Mouse (Mus musculus) embryonic facial prominence, embryonic 11.5 days (tissue): Measurements from ENCODE around the gene Lat2. TPM values are rescaled to one million over a fixed set of nuclear protein-coding genes. Genes with fewer than 3 reads are reported as not detected.
"Not testable (repeated sequence)": the region's sequence is repeated elsewhere in the genome, so short reads cannot be mapped to it uniquely, and the experiment has no call there.

ENCODE experiments used
- ATAC-seq: fragments of 200-750 bp; cut with Nextera tagmentation; replicated peaks from 2 replicates; pipeline ENCODE4 v1.8.0; 2017; ENCODE audit warnings: low read depth; ENCODE audit not compliant: insufficient number of reproducible peaks, low FRiP score, low TSS enrichment
- DNase-seq: peaks from one replicate; pipeline ENCODE4 v3.0.0-alpha.2; 2015; ENCODE audit warnings: low spot score
- H3K27ac ChIP-seq: fragments of 300-500 bp; sonication (generic); replicated peaks from 2 replicates; pipeline ENCODE4 v1.5.1; 2014; ENCODE audit warnings: mild to moderate bottlenecking, low read depth, low read length, control low read depth
- H3K27me3 ChIP-seq: fragments of 300-500 bp; sonication (generic); 2 replicates; pipeline ENCODE4 v1.6.1; 2014; ENCODE audit warnings: mild to moderate bottlenecking, low read length, moderate library complexity, mixed read lengths; ENCODE audit not compliant: control insufficient read depth, insufficient read depth
- H3K36me3 ChIP-seq: fragments of 300-500 bp; sonication (generic); replicated peaks from 2 replicates; pipeline ENCODE4 v1.6.1; 2014; ENCODE audit warnings: low read depth, mild to moderate bottlenecking, low read length, moderate library complexity, mixed read lengths; ENCODE audit not compliant: control insufficient read depth, insufficient read depth
- H3K4me1 ChIP-seq: fragments of 300-500 bp; sonication (generic); 2 replicates; pipeline ENCODE4 v1.6.1; 2014; ENCODE audit warnings: low read length, mixed read lengths; ENCODE audit not compliant: control insufficient read depth, insufficient read depth
- H3K4me2 ChIP-seq: fragments of 300-500 bp; sonication (generic); 2 replicates; pipeline ENCODE4 v1.6.1; 2014; ENCODE audit warnings: low read depth, mild to moderate bottlenecking, control low read depth, low read length, moderate library complexity
- H3K4me3 ChIP-seq: fragments of 300-500 bp; sonication (generic); 2 replicates; pipeline ENCODE4 v1.5.1; 2014; ENCODE audit warnings: low read depth, low read length, control low read depth
- H3K9ac ChIP-seq: fragments of 300-500 bp; sonication (generic); replicated peaks from 2 replicates; pipeline ENCODE4 v1.6.1; 2014; ENCODE audit warnings: mild to moderate bottlenecking, control low read depth, low read length
- H3K9me3 ChIP-seq: fragments of 300-500 bp; sonication (generic); replicated peaks from 2 replicates; pipeline ENCODE4 v1.6.1; 2016; ENCODE audit warnings: mild to moderate bottlenecking, low read length, inconsistent platforms, mixed read lengths; ENCODE audit not compliant: control insufficient read depth
- WGBS: fragments of 180-500 bp; shearing (Covaris S2); extraction: QIAGEN DNeasy Blood & Tissue Kit; methylation state at CpG from one replicate; pipeline ENCODE4 v1.1.7; 2014; 5-methylcytosine and 5-hydroxymethylcytosine counted together
- polyA plus RNA-seq: library from polyadenylated mRNA; unstranded; fragments of >200 nt; fragmentation: Nextera tagmentation; extraction: Ambion mirVana; gene quantifications from 2 replicates; pipeline ENCODE4 v1.2.1, GENCODE M21; 2014

Lat2 gene
- 0.56 and 0.77 TPM in 2 replicates for polyA plus RNA-seq

- Histone ChIP-seq H3K9me3 (no peaks in the 10 kb centered on the region), H3K27ac (no peak within 1 kb of the TSS), H3K36me3 (peaks cover 4% of the 10 kb centered on the region), H3K4me3 (no peak within 1 kb of the TSS), H3K4me2 (no peak within 1 kb of the TSS), H3K27me3 (no peaks in the 10 kb centered on the region), H3K9ac (no peak within 1 kb of the TSS), H3K4me1 (no peaks in the 10 kb centered on the region)
- DNase-seq (no peak), ATAC-seq (no peak)
- 86% methylated on average over 7 of the region's 7 CpGs for WGBS
Measured at GRCm38 (mm10) chr5:134614802-134615201, at the start of gene Lat2. Lat2 (minus strand) TSS chr5:134615025.

GRCm38 (mm10) chr5:134656708-134657107, 41.9 kb upstream of the Lat2 start:
- H3K9me3 ChIP-seq: no peaks in the 10 kb centered on the region
- H3K4me2 ChIP-seq: no peak overlapping the region
- H3K4me1 ChIP-seq: no peaks in the 10 kb centered on the region
- H3K9ac ChIP-seq: no peak overlapping the region
- H3K27me3 ChIP-seq: no peaks in the 10 kb centered on the region
- ATAC-seq (no peak), DNase-seq (no peak)
- WGBS: 84% methylated on average over 4 of the region's 4 CpGs
- no peaks in the 10 kb centered on the region for H3K36me3 ChIP-seq
- no peak overlapping the region for H3K4me3 ChIP-seq
- no peak overlapping the region for H3K27ac ChIP-seq

GRCm38 (mm10) chr5:134652015-134652414, 37.2 kb upstream of the Lat2 start:
- H3K9me3 ChIP-seq: no peaks in the 10 kb centered on the region

GRCm38 (mm10) chr5:134650926-134651325, 36.1 kb upstream of the Lat2 start:
- H3K27ac ChIP-seq: no peak overlapping the region
- no peak overlapping the region for H3K4me3 ChIP-seq
- 41% methylated on average over 4 of the region's 5 CpGs for WGBS
- DNase-seq (no peak), ATAC-seq (no peak)
- H3K9ac ChIP-seq: no peak overlapping the region
- H3K4me2 ChIP-seq: no peak overlapping the region
- H3K4me1 ChIP-seq: no peaks in the 10 kb centered on the region
- H3K36me3 ChIP-seq: no peaks in the 10 kb centered on the region
- H3K9me3 ChIP-seq: no peaks in the 10 kb centered on the region
- H3K27me3 ChIP-seq: no peaks in the 10 kb centered on the region

More at GRCm38 (mm10) chr5:134652015-134652414, 37.2 kb upstream of the Lat2 start:
- 77% methylated on average over 7 of the region's 7 CpGs for WGBS
- no peak overlapping the region for H3K27ac ChIP-seq
- H3K4me3 ChIP-seq: no peak overlapping the region
- H3K27me3 ChIP-seq: no peaks in the 10 kb centered on the region
- DNase-seq: no peak
- no peak overlapping the region for H3K4me2 ChIP-seq
- H3K36me3 ChIP-seq: no peaks in the 10 kb centered on the region
- H3K4me1 ChIP-seq: no peaks in the 10 kb centered on the region
- no peak overlapping the region for H3K9ac ChIP-seq
- no peak for ATAC-seq

GRCm38 (mm10) chr5:134648976-134649375, 34.2 kb upstream of the Lat2 start:
- H3K4me2 ChIP-seq, H3K36me3 ChIP-seq, H3K27ac ChIP-seq, DNase-seq, H3K4me1 ChIP-seq, ATAC-seq, H3K9ac ChIP-seq, H3K9me3 ChIP-seq, H3K4me3 ChIP-seq, H3K27me3 ChIP-seq: not testable (repeated sequence)
- WGBS: 81% methylated on average over 3 of the region's 4 CpGs

- H3K9me3 ChIP-seq: no peaks in the 10 kb centered on the region
- ATAC-seq (no peak), DNase-seq (no peak)
- H3K4me1 ChIP-seq: no peaks in the 10 kb centered on the region
- H3K4me2 ChIP-seq: no peak overlapping the region
- no peak overlapping the region for H3K9ac ChIP-seq
- WGBS: 79% methylated on average over 2 of the region's 2 CpGs
- H3K4me3 ChIP-seq: no peak overlapping the region
- no peaks in the 10 kb centered on the region for H3K27me3 ChIP-seq
- no peaks in the 10 kb centered on the region for H3K36me3 ChIP-seq
- H3K27ac ChIP-seq: no peak overlapping the region
Measured at GRCm38 (mm10) chr5:134647394-134647793, 32.6 kb upstream of the Lat2 start.

- H3K4me2 ChIP-seq: no peak overlapping the region
- H3K4me3 ChIP-seq: no peak overlapping the region
- no peaks in the 10 kb centered on the region for H3K36me3 ChIP-seq
- H3K27ac ChIP-seq: no peak overlapping the region
- ATAC-seq: no peak
- no peaks in the 10 kb centered on the region for H3K9me3 ChIP-seq
- H3K4me1 ChIP-seq: no peaks in the 10 kb centered on the region
- DNase-seq: no peak
- H3K27me3 ChIP-seq: no peaks in the 10 kb centered on the region
- WGBS: 78% methylated on average over 4 of the region's 4 CpGs
- H3K9ac ChIP-seq: no peak overlapping the region
Measured at GRCm38 (mm10) chr5:134646461-134646860, 31.6 kb upstream of the Lat2 start.

- Histone ChIP-seq H3K27ac (no peak overlapping the region), H3K4me1 (no peaks in the 10 kb centered on the region), H3K9ac (no peak overlapping the region), H3K4me2 (no peak overlapping the region), H3K4me3 (no peak overlapping the region), H3K9me3 (no peaks in the 10 kb centered on the region), H3K27me3 (no peaks in the 10 kb centered on the region), H3K36me3 (no peaks in the 10 kb centered on the region)
- DNase-seq (no peak), ATAC-seq (no peak)
- 76% methylated on average over 8 of the region's 8 CpGs for WGBS
Measured at GRCm38 (mm10) chr5:134644643-134645118, 29.9 kb upstream of the Lat2 start.
